8 mouse cellular contexts compared by ENCODE assay signal in genomic region chr2:74726973-74727639, GRCm38 (mm10). TPM values are rescaled to one million over a fixed set of nuclear protein-coding genes. Genes with fewer than 3 reads are reported as not detected.
DNase-seq lines count a peak whose midpoint lies in the region; ATAC-seq lines count a peak whose summit lies in the region.

No protein-coding gene starts in this region.

- WGBS in kidney, embryonic 15.5 days = 9% methylated on average over 43 of the region's 43 CpGs
- 4% methylated on average over 17 of the region's 43 CpGs for WGBS in embryonic facial prominence, embryonic 14.5 days
- WGBS in limb, embryonic 11.5 days = 2% methylated on average over 43 of the region's 43 CpGs
- 1% methylated on average over 43 of the region's 43 CpGs for WGBS in neural tube, embryonic 13.5 days

- DNase-seq in kidney, postnatal 10 days = no peak
- no peak for DNase-seq in embryonic facial prominence, embryonic 14.5 days (ENCODE audit: low spot score)
- peak; percentile 60 for DNase-seq in limb, embryonic 11.5 days (ENCODE audit: low spot score)
- no peak for DNase-seq in urinary bladder, postnatal 10 days (ENCODE audit: low spot score)
- no peak for DNase-seq in cerebellum, adult 8-10 months
- DNase-seq in retina, postnatal 1 day = no peak

- peak overlapping the region; percentile 65 for H3K4me2 ChIP-seq in kidney, embryonic 15.5 days
- H3K4me2 ChIP-seq in embryonic facial prominence, embryonic 14.5 days (ENCODE audit: low read depth, low read length) = peak overlapping the region; percentile 40
- H3K4me2 ChIP-seq in limb, embryonic 11.5 days (ENCODE audit: low read depth, severe bottlenecking) = peak overlapping the region; percentile 90
- H3K4me2 ChIP-seq in neural tube, embryonic 13.5 days = peak overlapping the region; percentile 74

- no peaks in the 10 kb centered on the region for H3K9me3 ChIP-seq in kidney, embryonic 15.5 days (replicated peaks)
- H3K9me3 ChIP-seq in embryonic facial prominence, embryonic 14.5 days (ENCODE audit: control insufficient read depth, low read length) = no peaks in the 10 kb centered on the region
- H3K9me3 ChIP-seq in limb, embryonic 11.5 days (ENCODE audit: control insufficient read depth, low read length) = no peaks in the 10 kb centered on the region
- no peaks in the 10 kb centered on the region for H3K9me3 ChIP-seq in neural tube, embryonic 13.5 days

- peak overlapping the region; percentile 85 for H3K27ac ChIP-seq in kidney, embryonic 15.5 days
- no peak overlapping the region for H3K27ac ChIP-seq in embryonic facial prominence, embryonic 14.5 days (replicated peaks; ENCODE audit: low read depth, low read length)
- H3K27ac ChIP-seq in limb, embryonic 11.5 days (replicated peaks; ENCODE audit: low read depth, low read length) = no peak overlapping the region
- peak overlapping the region; percentile 93 for H3K27ac ChIP-seq in neural tube, embryonic 13.5 days (replicated peaks)

- H3K9ac ChIP-seq in kidney, embryonic 15.5 days = peak overlapping the region; percentile 42
- H3K9ac ChIP-seq in embryonic facial prominence, embryonic 14.5 days (ENCODE audit: low read depth, low read length) = no peak overlapping the region
- peak overlapping the region; percentile 47 for H3K9ac ChIP-seq in limb, embryonic 11.5 days (ENCODE audit: low read length)
- peak overlapping the region; percentile 80 for H3K9ac ChIP-seq in neural tube, embryonic 13.5 days

- peak; percentile 3; the same call in 1 of the 2 replicates for ATAC-seq in kidney, embryonic 15.5 days (replicated peaks; ENCODE audit: low FRiP score)
- ATAC-seq in embryonic facial prominence, embryonic 14.5 days (ENCODE audit: low read depth) = no peak
- ATAC-seq in limb, embryonic 11.5 days (ENCODE audit: insufficient number of reproducible peaks, low FRiP score, low TSS enrichment, low read depth) = peak; percentile 65
- ATAC-seq in neural tube, embryonic 13.5 days (ENCODE audit: low read depth) = peak; percentile 15

- H3K4me1 ChIP-seq in kidney, embryonic 15.5 days = peaks cover 88% of the 10 kb centered on the region
- H3K4me1 ChIP-seq in embryonic facial prominence, embryonic 14.5 days (ENCODE audit: control insufficient read depth, insufficient read depth, low read length) = 0 out of 2 replicates have a peak, but pooled peaks cover 4% of the 10 kb centered on the region
- H3K4me1 ChIP-seq in limb, embryonic 11.5 days (ENCODE audit: control insufficient read depth, insufficient read depth, low read length) = peaks cover 48% of the 10 kb centered on the region
- H3K4me1 ChIP-seq in neural tube, embryonic 13.5 days (replicated peaks) = peaks cover 98% of the 10 kb centered on the region

- H3K4me3 ChIP-seq in kidney, embryonic 15.5 days (replicated peaks) = peak overlapping the region; percentile 40
- H3K4me3 ChIP-seq in embryonic facial prominence, embryonic 14.5 days (ENCODE audit: low read depth, low read length) = peak overlapping the region; percentile 29
- H3K4me3 ChIP-seq in limb, embryonic 11.5 days (ENCODE audit: low read depth, low read length) = peak overlapping the region; percentile 39
- H3K4me3 ChIP-seq in neural tube, embryonic 13.5 days = peak overlapping the region; percentile 46

- H3K27me3 ChIP-seq in kidney, embryonic 15.5 days = no peaks in the 10 kb centered on the region
- H3K27me3 ChIP-seq in embryonic facial prominence, embryonic 14.5 days (replicated peaks; ENCODE audit: control insufficient read depth, insufficient read depth, low read length) = peaks cover 99% of the 10 kb centered on the region
- peaks cover 49% of the 10 kb centered on the region for H3K27me3 ChIP-seq in limb, embryonic 11.5 days (ENCODE audit: control insufficient read depth, insufficient read depth, low read length)
- no peaks in the 10 kb centered on the region for H3K27me3 ChIP-seq in neural tube, embryonic 13.5 days

- H3K36me3 ChIP-seq in kidney, embryonic 15.5 days = peaks cover 34% of the 10 kb centered on the region
- no peaks in the 10 kb centered on the region for H3K36me3 ChIP-seq in embryonic facial prominence, embryonic 14.5 days (ENCODE audit: control insufficient read depth, insufficient read depth, low read length)
- H3K36me3 ChIP-seq in limb, embryonic 11.5 days (ENCODE audit: control insufficient read depth, insufficient read depth, low read length) = no peaks in the 10 kb centered on the region
- peaks cover 63% of the 10 kb centered on the region for H3K36me3 ChIP-seq in neural tube, embryonic 13.5 days

RNA-seq across cellular contexts. Expression of gene Gm28230, which starts 0.6 kb away (rescaled TPM):
- polyA plus RNA-seq in kidney, embryonic 15.5 days (2015; fragmentation: Nextera tagmentation; extraction: Ambion mirVana) = 1.7 and 2.3 TPM in 2 replicates
- 0.13 TPM in 1 of 2 replicates, not detected in the other for polyA plus RNA-seq in embryonic facial prominence, embryonic 14.5 days (2014; fragmentation: Nextera tagmentation; extraction: Ambion mirVana)
- 0.45 and 0.55 TPM in 2 replicates for polyA plus RNA-seq in limb, embryonic 11.5 days (2014; fragmentation: Nextera tagmentation; extraction: Ambion mirVana)
- polyA plus RNA-seq in neural tube, embryonic 13.5 days (2015; fragmentation: Nextera tagmentation; extraction: Ambion mirVana) = 2.2 and 2.4 TPM in 2 replicates

RNA-seq across cellular contexts. Expression of gene Hoxd4, which starts 15.4 kb away (rescaled TPM):
- polyA plus RNA-seq in kidney, embryonic 15.5 days (2015; fragmentation: Nextera tagmentation; extraction: Ambion mirVana) = 5.6 and 5.8 TPM in 2 replicates
- polyA plus RNA-seq in embryonic facial prominence, embryonic 14.5 days (2014; fragmentation: Nextera tagmentation; extraction: Ambion mirVana) = 0.63 and 0.82 TPM in 2 replicates
- 0.84 and 1.9 TPM in 2 replicates for polyA plus RNA-seq in limb, embryonic 11.5 days (2014; fragmentation: Nextera tagmentation; extraction: Ambion mirVana)
- polyA plus RNA-seq in neural tube, embryonic 13.5 days (2015; fragmentation: Nextera tagmentation; extraction: Ambion mirVana) = 6.9 and 7.2 TPM in 2 replicates

RNA-seq across cellular contexts. Expression of gene Hoxd3, which starts 15.4 kb away (rescaled TPM):
- polyA plus RNA-seq in kidney, embryonic 15.5 days (2015; fragmentation: Nextera tagmentation; extraction: Ambion mirVana) = 15.2 and 15.9 TPM in 2 replicates
- polyA plus RNA-seq in embryonic facial prominence, embryonic 14.5 days (2014; fragmentation: Nextera tagmentation; extraction: Ambion mirVana) = 3.8 and 4.7 TPM in 2 replicates
- polyA plus RNA-seq in limb, embryonic 11.5 days (2014; fragmentation: Nextera tagmentation; extraction: Ambion mirVana) = 1.2 and 1.4 TPM in 2 replicates
- polyA plus RNA-seq in neural tube, embryonic 13.5 days (2015; fragmentation: Nextera tagmentation; extraction: Ambion mirVana) = 24.2 and 33.8 TPM in 2 replicates

RNA-seq across cellular contexts. Expression of gene Hoxd8, which starts 22.7 kb away (rescaled TPM):
- 36.4 and 40.8 TPM in 2 replicates for polyA plus RNA-seq in kidney, embryonic 15.5 days (2015; fragmentation: Nextera tagmentation; extraction: Ambion mirVana)
- polyA plus RNA-seq in embryonic facial prominence, embryonic 14.5 days (2014; fragmentation: Nextera tagmentation; extraction: Ambion mirVana) = 8.7 and 10.3 TPM in 2 replicates
- 11.6 and 13.1 TPM in 2 replicates for polyA plus RNA-seq in limb, embryonic 11.5 days (2014; fragmentation: Nextera tagmentation; extraction: Ambion mirVana)
- polyA plus RNA-seq in neural tube, embryonic 13.5 days (2015; fragmentation: Nextera tagmentation; extraction: Ambion mirVana) = 17.4 and 22.8 TPM in 2 replicates

RNA-seq across cellular contexts. Expression of gene Hoxd9, which starts 29.6 kb away (rescaled TPM):
- 38.1 and 40.7 TPM in 2 replicates for polyA plus RNA-seq in kidney, embryonic 15.5 days (2015; fragmentation: Nextera tagmentation; extraction: Ambion mirVana)
- polyA plus RNA-seq in embryonic facial prominence, embryonic 14.5 days (2014; fragmentation: Nextera tagmentation; extraction: Ambion mirVana) = 2.0 and 2.3 TPM in 2 replicates
- 17.1 and 24.1 TPM in 2 replicates for polyA plus RNA-seq in limb, embryonic 11.5 days (2014; fragmentation: Nextera tagmentation; extraction: Ambion mirVana)
- polyA plus RNA-seq in neural tube, embryonic 13.5 days (2015; fragmentation: Nextera tagmentation; extraction: Ambion mirVana) = 27.7 and 42.7 TPM in 2 replicates

Comparison
In these comparisons a context has a peak if more than half of its experiments do, and no peak if none do; other contexts are left out.
1. H3K27ac ChIP-seq: peak in kidney, embryonic 15.5 days (single experiment) and neural tube, embryonic 13.5 days (single experiment); none in embryonic facial prominence, embryonic 14.5 days (single experiment) and limb, embryonic 11.5 days (single experiment).
2. H3K4me2 ChIP-seq: peak in every context shown above with its lines; median percentile 90 in limb, embryonic 11.5 days; 74 in neural tube, embryonic 13.5 days; 65 in kidney, embryonic 15.5 days; 40 in embryonic facial prominence, embryonic 14.5 days.
3. Peak in every context shown above with its lines, with median percentiles within 50 percentile points of each other: H3K4me3 ChIP-seq.